Mouse (Mus musculus): ENCODE data around the gene Sgsm1. TPM values are rescaled to one million over a fixed set of nuclear protein-coding genes. Genes with fewer than 3 reads are reported as not detected.

Sgsm1 gene
- total and polyA plus RNA-seq, 3 experiments = 0.05 TPM; not detected in 2

- Histone ChIP-seq H3K36me3 (replicated peaks) (no peaks in the 10 kb centered on the region), H3K9me3 (replicated peaks) (peaks cover 86% of the 10 kb centered on the region), H3K4me1 (ENCODE audit: insufficient read depth, low read depth, low read length) (no peaks in the 10 kb centered on the region), H3K27me3 (ENCODE audit: insufficient read depth, low read length) (no peaks in the 10 kb centered on the region), H3K4me3 (ENCODE audit: low read depth, low read length) (no peak overlapping the region)
- ATAC-seq (ENCODE audit: extremely low read depth, insufficient number of reproducible peaks, low FRiP score, poor library complexity, severe bottlenecking) (no peak), DNase-seq (ENCODE audit: low spot score) (no peak)
- no peak for TF ChIP-seq POLR2AphosphoS5 (IDR thresholded peaks at IDR 0.05; ENCODE audit: insufficient replicate concordance, low read depth, low read length)
- TF ChIP-seq CTCF (IDR thresholded peaks at IDR 0.05; ENCODE audit: low read depth, low read length) = no peak
- no peak for TF ChIP-seq GATA1 (IDR thresholded peaks at IDR 0.05; ENCODE audit: borderline replicate concordance, low read length)
- TF ChIP-seq GATA2 (IDR thresholded peaks at IDR 0.05; ENCODE audit: borderline replicate concordance, low read depth, low read length) = no peak
- no peak for TF ChIP-seq TAL1 (conservative IDR thresholded peaks at IDR 0.05; ENCODE audit: low read depth, low read length)
Observed at GRCm38 (mm10) chr5:113306750-113307477, 3.7 kb downstream of the Sgsm1 start.

GRCm38 (mm10) chr5:113304527-113304926, 6.1 kb downstream of the Sgsm1 start:
- Histone ChIP-seq H3K36me3 (replicated peaks) (no peaks in the 10 kb centered on the region), H3K4me1 (ENCODE audit: insufficient read depth, low read depth, low read length) (no peaks in the 10 kb centered on the region), H3K9me3 (replicated peaks) (peaks cover 86% of the 10 kb centered on the region), H3K27me3 (ENCODE audit: insufficient read depth, low read length) (no peaks in the 10 kb centered on the region), H3K4me3 (ENCODE audit: low read depth, low read length) (no peak overlapping the region)
- TF ChIP-seq CTCF (IDR thresholded peaks at IDR 0.05; ENCODE audit: low read depth, low read length) (no peak), TAL1 (conservative IDR thresholded peaks at IDR 0.05; ENCODE audit: low read depth, low read length) (no peak), GATA2 (IDR thresholded peaks at IDR 0.05; ENCODE audit: borderline replicate concordance, low read depth, low read length) (no peak), POLR2AphosphoS5 (IDR thresholded peaks at IDR 0.05; ENCODE audit: insufficient replicate concordance, low read depth, low read length) (no peak), GATA1 (IDR thresholded peaks at IDR 0.05; ENCODE audit: borderline replicate concordance, low read length) (no peak)
- DNase-seq (ENCODE audit: low spot score) (no peak), ATAC-seq (ENCODE audit: extremely low read depth, insufficient number of reproducible peaks, low FRiP score, poor library complexity, severe bottlenecking) (no peak)

GRCm38 (mm10) chr5:113301841-113302240, 8.7 kb downstream of the Sgsm1 start:
- no peaks in the 10 kb centered on the region for H3K4me1 ChIP-seq (ENCODE audit: insufficient read depth, low read depth, low read length)
- ATAC-seq (ENCODE audit: extremely low read depth, insufficient number of reproducible peaks, low FRiP score, poor library complexity, severe bottlenecking) = no peak
- no peaks in the 10 kb centered on the region for H3K36me3 ChIP-seq (replicated peaks)
- H3K27me3 ChIP-seq (ENCODE audit: insufficient read depth, low read length) = no peaks in the 10 kb centered on the region
- H3K9me3 ChIP-seq (replicated peaks) = peaks cover 87% of the 10 kb centered on the region
- TF ChIP-seq CTCF (IDR thresholded peaks at IDR 0.05; ENCODE audit: low read depth, low read length) (no peak), GATA2 (IDR thresholded peaks at IDR 0.05; ENCODE audit: borderline replicate concordance, low read depth, low read length) (no peak), POLR2AphosphoS5 (IDR thresholded peaks at IDR 0.05; ENCODE audit: insufficient replicate concordance, low read depth, low read length) (no peak)
- no peak for DNase-seq (ENCODE audit: low spot score)
- no peak overlapping the region; the same call in 1 of the 2 replicates for H3K4me3 ChIP-seq (ENCODE audit: low read depth, low read length)

GRCm38 (mm10) chr5:113300148-113300889, 10.3 kb downstream of the Sgsm1 start:
- Histone ChIP-seq H3K4me1 (ENCODE audit: insufficient read depth, low read depth, low read length) (no peaks in the 10 kb centered on the region), H3K27me3 (ENCODE audit: insufficient read depth, low read length) (no peaks in the 10 kb centered on the region), H3K36me3 (replicated peaks) (no peaks in the 10 kb centered on the region), H3K4me3 (ENCODE audit: low read depth, low read length) (no peak overlapping the region), H3K9me3 (replicated peaks) (peaks cover 87% of the 10 kb centered on the region)
- DNase-seq (ENCODE audit: low spot score) = no peak
- no peak for ATAC-seq (ENCODE audit: extremely low read depth, insufficient number of reproducible peaks, low FRiP score, poor library complexity, severe bottlenecking)
- no peak for TF ChIP-seq GATA1 (IDR thresholded peaks at IDR 0.05; ENCODE audit: borderline replicate concordance, low read length)
- no peak for TF ChIP-seq TAL1 (conservative IDR thresholded peaks at IDR 0.05; ENCODE audit: low read depth, low read length)
- TF ChIP-seq CTCF (IDR thresholded peaks at IDR 0.05; ENCODE audit: low read depth, low read length) = no peak
- TF ChIP-seq GATA2 (IDR thresholded peaks at IDR 0.05; ENCODE audit: borderline replicate concordance, low read depth, low read length) = no peak
- no peak for TF ChIP-seq POLR2AphosphoS5 (IDR thresholded peaks at IDR 0.05; ENCODE audit: insufficient replicate concordance, low read depth, low read length)

- TF ChIP-seq GATA1 (IDR thresholded peaks at IDR 0.05; ENCODE audit: borderline replicate concordance, low read length) (no peak), CTCF (IDR thresholded peaks at IDR 0.05; ENCODE audit: low read depth, low read length) (no peak), GATA2 (IDR thresholded peaks at IDR 0.05; ENCODE audit: borderline replicate concordance, low read depth, low read length) (no peak), TAL1 (conservative IDR thresholded peaks at IDR 0.05; ENCODE audit: low read depth, low read length) (no peak), POLR2AphosphoS5 (IDR thresholded peaks at IDR 0.05; ENCODE audit: insufficient replicate concordance, low read depth, low read length) (no peak)
- no peak for DNase-seq (ENCODE audit: low spot score)
- no peak overlapping the region; the same call in 1 of the 2 replicates for H3K4me3 ChIP-seq (ENCODE audit: low read depth, low read length)
- ATAC-seq (ENCODE audit: extremely low read depth, insufficient number of reproducible peaks, low FRiP score, poor library complexity, severe bottlenecking) = no peak
- H3K27me3 ChIP-seq (ENCODE audit: insufficient read depth, low read length) = no peaks in the 10 kb centered on the region
- H3K9me3 ChIP-seq (replicated peaks) = peaks cover 86% of the 10 kb centered on the region
- no peaks in the 10 kb centered on the region for H3K4me1 ChIP-seq (ENCODE audit: insufficient read depth, low read depth, low read length)
- no peaks in the 10 kb centered on the region for H3K36me3 ChIP-seq (replicated peaks)
Observed at GRCm38 (mm10) chr5:113299433-113299832, 11.2 kb downstream of the Sgsm1 start.

GRCm38 (mm10) chr5:113298826-113299225, 11.8 kb downstream of the Sgsm1 start:
- Histone ChIP-seq H3K4me3 (ENCODE audit: low read depth, low read length) (no peak overlapping the region), H3K4me1 (ENCODE audit: insufficient read depth, low read depth, low read length) (no peaks in the 10 kb centered on the region), H3K27me3 (ENCODE audit: insufficient read depth, low read length) (no peaks in the 10 kb centered on the region), H3K9me3 (replicated peaks) (peaks cover 86% of the 10 kb centered on the region), H3K36me3 (replicated peaks) (no peaks in the 10 kb centered on the region)
- no peak for DNase-seq (ENCODE audit: low spot score)
- TF ChIP-seq GATA2 (IDR thresholded peaks at IDR 0.05; ENCODE audit: borderline replicate concordance, low read depth, low read length) (no peak), GATA1 (IDR thresholded peaks at IDR 0.05; ENCODE audit: borderline replicate concordance, low read length) (no peak), CTCF (IDR thresholded peaks at IDR 0.05; ENCODE audit: low read depth, low read length) (no peak), TAL1 (conservative IDR thresholded peaks at IDR 0.05; ENCODE audit: low read depth, low read length) (no peak), POLR2AphosphoS5 (IDR thresholded peaks at IDR 0.05; ENCODE audit: insufficient replicate concordance, low read depth, low read length) (no peak)
- no peak for ATAC-seq (ENCODE audit: extremely low read depth, insufficient number of reproducible peaks, low FRiP score, poor library complexity, severe bottlenecking)

All from G1E (cell line).